Mouse (Mus musculus): ENCODE measurements around the gene Igfbpl1.

GRCm38 (mm10) chr4:45848109-45848824 lies 21.5 kb upstream of the Igfbpl1 start, which contains the start of gene Stra6l:
- no peak for TF ChIP-seq CTCF (IDR thresholded peaks at IDR 0.05; ENCODE audit: low read depth, low read length)
- TF ChIP-seq POLR2A (IDR thresholded peaks at IDR 0.05; ENCODE audit: borderline replicate concordance, low read depth, low read length): no peak

All from bone marrow macrophage, adult 2 months (primary cell).